Mouse (Mus musculus) C2C12 (cell line): ENCODE data around the gene B3gnt2. TPM values are rescaled to one million over a fixed set of nuclear protein-coding genes. Genes with fewer than 3 reads are reported as not detected.

Source experiments
- H3K27me3 ChIP-seq: one replicate; pipeline ENCODE4 v1.6.1; 2011; ENCODE audit not compliant: control insufficient read depth, insufficient read depth, insufficient read length
- H3K36me3 ChIP-seq: one replicate; pipeline ENCODE4 v1.6.1; 2011; ENCODE audit not compliant: control insufficient read depth, insufficient read depth
- H3K4me3 ChIP-seq: one replicate; pipeline ENCODE4 v1.5.1; 2011; ENCODE audit warnings: mild to moderate bottlenecking, control low read depth; ENCODE audit not compliant: poor library complexity, insufficient read depth, severe bottlenecking
- H3K79me2 ChIP-seq: one replicate; pipeline ENCODE4 v1.6.1; 2011; ENCODE audit not compliant: control insufficient read depth, insufficient read depth
- H3K79me3 ChIP-seq: one replicate; pipeline ENCODE4 v1.6.1; 2011; ENCODE audit warnings: low read depth, control low read depth
- H3ac ChIP-seq: one replicate; pipeline ENCODE3; 2011; ENCODE audit warnings: low read depth; ENCODE audit not compliant: control insufficient read depth, insufficient read length
- CEBPB ChIP-seq: IDR thresholded peaks from one replicate; pipeline ENCODE4 v1.6.1; 2011; ENCODE audit warnings: low read depth, mild to moderate bottlenecking, control low read depth, moderate library complexity
- CTCF ChIP-seq: IDR thresholded peaks from one replicate; pipeline ENCODE4 v1.5.1; 2011; ENCODE audit not compliant: control insufficient read depth, insufficient read depth, insufficient read length
- FOSL1 ChIP-seq: IDR thresholded peaks from one replicate; pipeline ENCODE4 v1.8.0; 2011; ENCODE audit warnings: mild to moderate bottlenecking, low read length; ENCODE audit not compliant: poor library complexity, insufficient read depth, severe bottlenecking
- MAX ChIP-seq: IDR thresholded peaks from one replicate; pipeline ENCODE4 v1.6.1; 2011; ENCODE audit warnings: mild to moderate bottlenecking, control low read depth
- MYOD1 ChIP-seq: IDR thresholded peaks from one replicate; pipeline ENCODE4 v1.6.1; 2011; ENCODE audit warnings: low read depth; ENCODE audit not compliant: control insufficient read depth, insufficient read length
- MYOG ChIP-seq: IDR thresholded peaks from one replicate; pipeline ENCODE4 v1.6.1; 2011; ENCODE audit not compliant: control insufficient read depth, insufficient read length; ENCODE audit errors: extremely low read depth
- USF1 ChIP-seq: IDR thresholded peaks from one replicate; pipeline ENCODE4 v1.6.1; 2011; ENCODE audit warnings: low read depth, mild to moderate bottlenecking, control low read depth, moderate library complexity
- long read RNA-seq, 2 experiments: library from polyadenylated mRNA; unstranded; transcript quantifications; one replicate each; pipeline ENCODE4 v2.0.0; 2019 to 2020
- polyA plus RNA-seq: library from polyadenylated mRNA; unstranded; fragments of >200 nt; fragmentation: generic; extraction: Trizol; gene quantifications from one replicate; pipeline ENCODE4 v1.2.1, GENCODE M21; 2012; ENCODE audit warnings: missing spikeins

Gene B3gnt2
- 10.8 TPM for polyA plus RNA-seq
- long read RNA-seq, experiment 1, transcript B3gnt2-202 (2 exons, 3,057 nt): major isoform, 31 of 32 reads
- long read RNA-seq, experiment 1, partial matches to known transcripts: 0 of 32 reads
- long read RNA-seq, experiment 1, other reads (novel, unspliced or antisense): 0 of 32 reads
- long read RNA-seq, experiment 2, transcript B3gnt2-202 (2 exons, 3,057 nt): major isoform, 185 of 204 reads
- long read RNA-seq, experiment 2, transcript B3gnt2-201 (2 exons, 2,602 nt): minor isoform, 19 of 204 reads
- long read RNA-seq, experiment 2, partial matches to known transcripts: 0 of 204 reads
- long read RNA-seq, experiment 2, other reads (novel, unspliced or antisense): 0 of 204 reads

- Histone ChIP-seq H3K4me3 (peak within 1 kb of the TSS; percentile 72), H3K36me3 (no peaks in the 10 kb centered on the region), H3K79me3 (peaks cover 26% of the 10 kb centered on the region), H3ac (peak within 1 kb of the TSS; percentile 67), H3K79me2 (peaks cover 38% of the 10 kb centered on the region), H3K27me3 (no peaks in the 10 kb centered on the region)
- TF ChIP-seq CEBPB (no peak), CTCF (no peak), MYOG (no peak), MYOD1 (no peak), FOSL1 (no peak)
These were observed at the start of gene B3gnt2 for GRCm38 (mm10) chr11:22860335-22861227. Gene B3gnt2, minus strand, starts transcription at chr11:22860961.

GRCm38 (mm10) chr11:22906453-22906865 is 45.7 kb upstream of the B3gnt2 start:
- Histone ChIP-seq H3K4me3 (no peak overlapping the region), H3ac (no peak overlapping the region), H3K27me3 (no peaks in the 10 kb centered on the region), H3K79me2 (no peaks in the 10 kb centered on the region), H3K36me3 (no peaks in the 10 kb centered on the region), H3K79me3 (no peaks in the 10 kb centered on the region)
- TF ChIP-seq FOSL1 (no peak), MAX (no peak), CEBPB (no peak), CTCF (no peak), USF1 (no peak), MYOD1 (no peak), MYOG (no peak)

GRCm38 (mm10) chr11:22902923-22903322 is 42.2 kb upstream of the B3gnt2 start:
- TF ChIP-seq MAX (no peak), CTCF (no peak), CEBPB (no peak), MYOG (no peak), MYOD1 (no peak), FOSL1 (no peak), USF1 (no peak)
- Histone ChIP-seq H3K79me3 (no peaks in the 10 kb centered on the region), H3ac (no peak overlapping the region)

GRCm38 (mm10) chr11:22900041-22900440 is 39.3 kb upstream of the B3gnt2 start:
- H3ac ChIP-seq: no peak overlapping the region
- no peak overlapping the region for H3K4me3 ChIP-seq
- no peak for TF ChIP-seq CEBPB
- TF ChIP-seq CTCF: no peak
- no peak for TF ChIP-seq MYOD1
- no peak for TF ChIP-seq MYOG
- TF ChIP-seq USF1: no peak

More at GRCm38 (mm10) chr11:22902923-22903322, 42.2 kb upstream of the B3gnt2 start:
- Histone ChIP-seq H3K4me3 (no peak overlapping the region), H3K27me3 (no peaks in the 10 kb centered on the region), H3K36me3 (peaks cover 4% of the 10 kb centered on the region), H3K79me2 (no peaks in the 10 kb centered on the region)

GRCm38 (mm10) chr11:22897642-22898041 is 36.9 kb upstream of the B3gnt2 start:
- TF ChIP-seq USF1: no peak
- Histone ChIP-seq H3K4me3 (no peak overlapping the region), H3ac (no peak overlapping the region), H3K27me3 (no peaks in the 10 kb centered on the region), H3K36me3 (peaks cover 4% of the 10 kb centered on the region), H3K79me2 (no peaks in the 10 kb centered on the region), H3K79me3 (no peaks in the 10 kb centered on the region)

More at GRCm38 (mm10) chr11:22900041-22900440, 39.3 kb upstream of the B3gnt2 start:
- Histone ChIP-seq H3K27me3 (no peaks in the 10 kb centered on the region), H3K36me3 (peaks cover 4% of the 10 kb centered on the region), H3K79me3 (no peaks in the 10 kb centered on the region), H3K79me2 (no peaks in the 10 kb centered on the region)

- H3K79me3 ChIP-seq: no peaks in the 10 kb centered on the region
- TF ChIP-seq CTCF (no peak), MAX (no peak), MYOD1 (no peak), CEBPB (no peak), MYOG (no peak), USF1 (no peak), FOSL1 (no peak)
- H3K79me2 ChIP-seq: no peaks in the 10 kb centered on the region
- H3K27me3 ChIP-seq: no peaks in the 10 kb centered on the region
- no peak overlapping the region for H3K4me3 ChIP-seq
- H3ac ChIP-seq: no peak overlapping the region
- H3K36me3 ChIP-seq: peaks cover 4% of the 10 kb centered on the region
These were observed 36.4 kb upstream of the B3gnt2 start for GRCm38 (mm10) chr11:22897127-22897526.
